In genomic region chr2:154711701-154712100, GRCm38 (mm10) we compare ENCODE assay signal across 26 mouse cellular contexts. TPM values are rescaled to one million over a fixed set of nuclear protein-coding genes. Genes with fewer than 3 reads are reported as not detected.
DNase-seq lines count a peak whose midpoint lies in the region; ATAC-seq and TF ChIP-seq lines count a peak whose summit lies in the region.
"Had no signal": no experiment of that assay in that cellular context is flagged by ENCODE, and none has a peak within 500 bp of the region (broad histone marks: within the 10 kb centered on the region; RNA-seq: fewer than 3 reads in every experiment).

No protein-coding gene starts in this region.

- no peak for TF ChIP-seq POLR2A in heart, adult 2 months (IDR thresholded peaks at IDR 0.05; ENCODE audit: insufficient read depth, low read depth, low read length)

- intact Hi-C loops in heart, adult 2 months (cut with DNase I), result loop anchor here (2.0 to 5.0 kb wide), 2 partner anchors 81 to 143 kb away; partner anchors contain the start of genes Raly and a
- intact Hi-C loops in gastrocnemius, adult 2 months (cut with DNase I), result loop anchor here (5.0 kb wide), 1 partner anchor 46 kb away; no protein-coding TSS in a partner anchor

- H3K4me3 ChIP-seq in heart, embryonic 12.5 days, result no peak overlapping the region
- no peak overlapping the region for H3K4me3 ChIP-seq in heart, adult 2 months
- H3K4me3 ChIP-seq in midbrain, postnatal 0 days (ENCODE audit: low read depth, low read length), result no peak overlapping the region
- H3K4me3 ChIP-seq in midbrain, embryonic 10.5 days, result no peak overlapping the region
- H3K4me3 ChIP-seq in stomach, embryonic 14.5 days (ENCODE audit: low read depth, low read length), result no peak overlapping the region
- no peak overlapping the region for H3K4me3 ChIP-seq in gastrocnemius, adult 2 months
- H3K4me3 ChIP-seq: embryonic facial prominence, embryonic 15.5 days; heart, embryonic 15.5 days; hindbrain, embryonic 10.5 days; neural tube, embryonic 12.5 days had no signal

- no peak overlapping the region for H3K4me2 ChIP-seq in heart, embryonic 12.5 days
- H3K4me2 ChIP-seq in midbrain, postnatal 0 days (ENCODE audit: low read depth, low read length, poor library complexity, severe bottlenecking), result no peak overlapping the region
- no peak overlapping the region for H3K4me2 ChIP-seq in stomach, embryonic 14.5 days (replicated peaks; ENCODE audit: low read depth, low read length)
- H3K4me2 ChIP-seq: embryonic facial prominence, embryonic 15.5 days; neural tube, embryonic 12.5 days had no signal

- H3K9me3 ChIP-seq in heart, embryonic 12.5 days (replicated peaks), result no peaks in the 10 kb centered on the region
- H3K9me3 ChIP-seq in midbrain, postnatal 0 days (ENCODE audit: low read length), result no peaks in the 10 kb centered on the region
- H3K9me3 ChIP-seq in midbrain, embryonic 10.5 days (replicated peaks), result no peaks in the 10 kb centered on the region
- no peaks in the 10 kb centered on the region for H3K9me3 ChIP-seq in stomach, embryonic 14.5 days (ENCODE audit: control insufficient read depth, low read depth, low read length)
- H3K9me3 ChIP-seq: embryonic facial prominence, embryonic 15.5 days; forebrain, embryonic 10.5 days; heart, embryonic 15.5 days; hindbrain, embryonic 10.5 days; neural tube, embryonic 12.5 days had no signal

- H3K4me1 ChIP-seq in heart, embryonic 12.5 days (replicated peaks), result peaks cover 19% of the 10 kb centered on the region
- no peaks in the 10 kb centered on the region for H3K4me1 ChIP-seq in heart, adult 2 months (ENCODE audit: control insufficient read depth, insufficient read depth, low read length)
- no peaks in the 10 kb centered on the region for H3K4me1 ChIP-seq in midbrain, postnatal 0 days (ENCODE audit: insufficient read depth, low read length)
- H3K4me1 ChIP-seq in midbrain, embryonic 10.5 days, result peaks cover 20% of the 10 kb centered on the region
- H3K4me1 ChIP-seq in stomach, embryonic 14.5 days (ENCODE audit: control insufficient read depth, insufficient read depth, low read length), result peaks cover 5% of the 10 kb centered on the region; the same call in 1 of the 2 replicates
- H3K4me1 ChIP-seq: neural tube, embryonic 12.5 days had no signal

- no peak for TF ChIP-seq CTCF in heart, adult 2 months (IDR thresholded peaks at IDR 0.05)
- TF ChIP-seq CTCF in midbrain, postnatal 0 days (IDR thresholded peaks at IDR 0.05), result no peak
- TF ChIP-seq CTCF in gastrocnemius, adult 2 months (IDR thresholded peaks at IDR 0.05), result no peak

- H3K79me2 ChIP-seq in heart, adult 2 months (replicated peaks; ENCODE audit: control insufficient read depth, insufficient read depth, low read length), result no peaks in the 10 kb centered on the region

- DNase-seq in heart, adult 2 months, result no peak
- peak; percentile 31 for DNase-seq in midbrain, postnatal 0 days (ENCODE audit: low spot score)
- DNase-seq in midbrain, embryonic 10.5 days (ENCODE audit: low spot score), result no peak
- DNase-seq in cerebellum, adult 8-10 months, result peak; percentile 66
- no peak for DNase-seq in right cerebral cortex, postnatal 36 days (ENCODE audit: low spot score in 2 of 2)
- DNase-seq in gastrocnemius, adult 2 months, result no peak

- no peak for ATAC-seq in heart, embryonic 12.5 days (ENCODE audit: insufficient number of reproducible peaks, low FRiP score)
- no peak for ATAC-seq in midbrain, postnatal 0 days (ENCODE audit: low FRiP score)
- 0 out of 2 replicates have a peak, but pooled peaks have one; percentile 16 for ATAC-seq in stomach, embryonic 14.5 days (ENCODE audit: insufficient number of reproducible peaks, insufficient read depth, low FRiP score, low read depth)
- ATAC-seq: inflammation-experienced regulatory T-cells, adult 6 months had no signal

- no peak for TF ChIP-seq EP300 in heart, adult 2 months (IDR thresholded peaks at IDR 0.05; ENCODE audit: insufficient read depth, low read depth, low read length)

- 0 out of 2 replicates have a peak overlapping the region, but pooled peaks have one; percentile 28 for H3K9ac ChIP-seq in heart, embryonic 12.5 days
- no peak overlapping the region for H3K9ac ChIP-seq in heart, adult 2 months (ENCODE audit: low read depth, low read length)
- H3K9ac ChIP-seq in midbrain, postnatal 0 days (replicated peaks; ENCODE audit: low read length, poor library complexity, severe bottlenecking), result no peak overlapping the region
- no peak overlapping the region for H3K9ac ChIP-seq in stomach, embryonic 14.5 days (replicated peaks; ENCODE audit: low read depth, low read length)
- H3K9ac ChIP-seq: embryonic facial prominence, embryonic 15.5 days; heart, embryonic 15.5 days; neural tube, embryonic 12.5 days had no signal

- 56% methylated on average over 3 of the region's 3 CpGs for WGBS in heart, embryonic 12.5 days
- WGBS in heart, adult 2 months, result 64% methylated on average over 3 of the region's 3 CpGs
- 44% methylated on average over 3 of the region's 3 CpGs for WGBS in midbrain, postnatal 0 days
- WGBS in midbrain, embryonic 10.5 days, result 55% methylated on average over 3 of the region's 3 CpGs
- WGBS in stomach, embryonic 14.5 days, result 63% methylated on average over 3 of the region's 3 CpGs

- no peak overlapping the region for H3K27ac ChIP-seq in heart, embryonic 12.5 days (ENCODE audit: poor library complexity, severe bottlenecking)
- no peak overlapping the region for H3K27ac ChIP-seq in heart, adult 2 months
- H3K27ac ChIP-seq in midbrain, postnatal 0 days (ENCODE audit: low read depth, low read length), result no peak overlapping the region
- H3K27ac ChIP-seq in midbrain, embryonic 10.5 days (replicated peaks), result no peak overlapping the region
- H3K27ac ChIP-seq in stomach, embryonic 14.5 days (ENCODE audit: low read length), result no peak overlapping the region
- H3K27ac ChIP-seq in gastrocnemius, adult 2 months, result no peak overlapping the region
- H3K27ac ChIP-seq: embryonic facial prominence, embryonic 15.5 days; forebrain, embryonic 10.5 days; heart, embryonic 15.5 days; hindbrain, embryonic 10.5 days; kidney, postnatal 0 days; macrophage; neural tube, embryonic 12.5 days had no signal

- H3K27me3 ChIP-seq in heart, embryonic 12.5 days (replicated peaks), result no peaks in the 10 kb centered on the region
- no peaks in the 10 kb centered on the region for H3K27me3 ChIP-seq in heart, adult 2 months (ENCODE audit: control insufficient read depth, insufficient read depth, low read length)
- H3K27me3 ChIP-seq in midbrain, postnatal 0 days (ENCODE audit: insufficient read depth, low read length), result no peaks in the 10 kb centered on the region
- H3K27me3 ChIP-seq in midbrain, embryonic 10.5 days (ENCODE audit: low read depth, poor library complexity, severe bottlenecking), result peaks cover 5% of the 10 kb centered on the region; the same call in 1 of the 2 replicates
- H3K27me3 ChIP-seq in stomach, embryonic 14.5 days (ENCODE audit: control insufficient read depth, insufficient read depth, low read length), result no peaks in the 10 kb centered on the region
- H3K27me3 ChIP-seq: embryonic facial prominence, embryonic 15.5 days; heart, embryonic 15.5 days; neural tube, embryonic 12.5 days had no signal

- H3K36me3 ChIP-seq in heart, embryonic 12.5 days, result no peaks in the 10 kb centered on the region
- no peaks in the 10 kb centered on the region for H3K36me3 ChIP-seq in heart, adult 2 months (ENCODE audit: control insufficient read depth, insufficient read depth, low read length)
- H3K36me3 ChIP-seq in midbrain, postnatal 0 days (ENCODE audit: insufficient read depth, low read length), result no peaks in the 10 kb centered on the region
- no peaks in the 10 kb centered on the region for H3K36me3 ChIP-seq in midbrain, embryonic 10.5 days
- H3K36me3 ChIP-seq in stomach, embryonic 14.5 days (ENCODE audit: control insufficient read depth, insufficient read depth, low read length), result no peaks in the 10 kb centered on the region
- H3K36me3 ChIP-seq: embryonic facial prominence, embryonic 15.5 days; forebrain, embryonic 10.5 days; heart, embryonic 15.5 days; hindbrain, embryonic 10.5 days; neural tube, embryonic 12.5 days had no signal

RNA-seq across cellular contexts. Expression of gene Gm14214, which starts 58.1 kb away (rescaled TPM):
- polyA plus RNA-seq in heart, embryonic 12.5 days (2016; fragmentation: Nextera tagmentation; extraction: Ambion mirVana), result not detected in 2 replicates
- not detected for total RNA-seq in heart, adult 2 months (2021)
- polyA plus RNA-seq in heart, adult 2 months (2012; rRNA removed), result not detected in 2 replicates
- not detected in 2 replicates for total RNA-seq in midbrain, postnatal 0 days (2014; rRNA removed)
- not detected in 2 replicates for polyA plus RNA-seq in midbrain, postnatal 0 days (2015; fragmentation: Nextera tagmentation; extraction: Ambion mirVana)
- polyA plus RNA-seq in midbrain, embryonic 10.5 days (2016; fragmentation: Nextera tagmentation; extraction: Ambion mirVana), result not detected in 2 replicates
- polyA plus RNA-seq in stomach, embryonic 14.5 days (2014; fragmentation: Nextera tagmentation; extraction: Ambion mirVana), result not detected in 2 replicates
- total RNA-seq in gastrocnemius, adult 2 months (2021), result not detected
- total RNA-seq: adrenal gland, postnatal 10 days; layer of hippocampus, adult 18-20 months; layer of hippocampus, postnatal 36 days; left cerebral cortex, postnatal 36 days; MEL had no signal
- polyA plus RNA-seq: cortical plate, adult 2 months; embryonic facial prominence, embryonic 15.5 days; forebrain, embryonic 10.5 days; gonadal fat pad, adult 2 months; heart, embryonic 15.5 days; hindbrain, embryonic 10.5 days; inflammation-experienced regulatory T-cells, adult 6 months; kidney, postnatal 0 days; liver, embryonic 11.5 days; lung, adult 2 months; macrophage; midbrain, embryonic 14.5 days; neural tube, embryonic 12.5 days had no signal

Comparison
In these comparisons a context has a peak if more than half of its experiments do, and no peak if none do; other contexts are left out.
1. DNase-seq: peak in midbrain, postnatal 0 days (single experiment) and cerebellum, adult 8-10 months (single experiment); none in heart, adult 2 months (0 of 2), midbrain, embryonic 10.5 days (single experiment), right cerebral cortex, postnatal 36 days (0 of 2) and gastrocnemius, adult 2 months (single experiment).